Mouse (Mus musculus): ENCODE results near the gene Kalrn.

Kalrn gene

DNA sequence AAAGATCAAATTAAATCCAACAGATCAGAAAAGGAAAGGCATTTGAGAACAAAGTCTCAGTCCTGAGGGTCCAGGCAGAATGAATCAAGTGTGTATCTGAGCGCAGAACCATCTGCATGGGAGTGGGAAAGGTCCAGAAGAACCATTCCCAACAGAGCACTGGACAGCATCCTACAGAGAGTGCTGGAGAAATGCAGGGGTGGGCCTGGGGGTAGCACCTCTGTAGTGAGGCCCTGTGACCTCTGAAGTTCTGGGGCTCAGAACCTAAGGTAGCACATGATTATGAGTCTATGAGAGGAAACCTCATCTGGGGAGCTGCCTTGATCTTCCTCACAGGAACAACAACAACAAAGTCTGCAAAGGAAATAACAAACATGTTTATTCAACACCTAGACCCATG lies 20.6 kb downstream of the Kalrn start:
- DNase-seq (ENCODE audit: low spot score) = no peak

GRCm38 (mm10) chr16:34549470-34549999 lies 23.8 kb downstream of the Kalrn start:
- no peak for DNase-seq (ENCODE audit: low spot score)

DNA sequence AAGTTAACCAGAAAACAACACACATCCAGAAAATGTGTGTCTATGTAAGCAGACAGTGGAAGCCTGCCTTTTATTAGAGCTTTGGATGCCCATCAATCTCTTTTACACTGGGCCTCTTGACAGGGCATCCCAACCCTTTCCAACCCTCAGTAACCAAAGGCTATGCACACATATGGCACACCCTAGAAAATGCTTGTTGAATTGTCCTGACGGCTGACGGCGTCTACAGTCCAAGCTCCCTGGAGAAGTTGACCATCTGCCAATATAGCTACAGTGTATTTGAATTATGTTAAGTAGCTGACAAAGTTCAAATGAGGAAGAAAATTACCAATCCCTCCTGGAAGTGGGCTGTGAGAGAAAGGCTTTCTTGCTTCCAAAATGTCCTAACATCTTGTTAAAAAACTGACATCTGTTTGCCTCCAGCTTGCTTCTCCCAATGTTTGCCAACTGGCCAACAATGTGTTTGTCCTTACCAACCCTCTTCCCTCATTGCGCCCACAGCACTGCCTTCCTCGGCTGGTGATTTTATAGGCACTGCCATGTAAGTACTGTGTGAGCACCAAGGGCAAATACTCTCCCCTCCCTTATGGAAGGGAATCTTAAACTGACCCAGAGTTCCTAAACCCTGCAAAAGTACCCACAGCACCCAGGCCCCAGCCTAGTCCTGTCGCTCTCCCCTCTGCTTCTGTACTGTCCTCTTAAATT lies 26.4 kb downstream of the Kalrn start:
- DNase-seq (ENCODE audit: low spot score) = no peak

GRCm38 (mm10) chr16:34543754-34544153 lies 29.6 kb downstream of the Kalrn start:
- DNase-seq (ENCODE audit: low spot score) = no peak

GRCm38 (mm10) chr16:34542341-34542740 lies 31.0 kb downstream of the Kalrn start:
- DNase-seq (ENCODE audit: low spot score) = no peak

GRCm38 (mm10) chr16:34538679-34539185 lies 34.6 kb downstream of the Kalrn start:
- DNase-seq (ENCODE audit: low spot score) = no peak

- DNase-seq (ENCODE audit: low spot score) = no peak
These were observed 37.0 kb downstream of the Kalrn start for GRCm38 (mm10) chr16:34536300-34536699.

DNA sequence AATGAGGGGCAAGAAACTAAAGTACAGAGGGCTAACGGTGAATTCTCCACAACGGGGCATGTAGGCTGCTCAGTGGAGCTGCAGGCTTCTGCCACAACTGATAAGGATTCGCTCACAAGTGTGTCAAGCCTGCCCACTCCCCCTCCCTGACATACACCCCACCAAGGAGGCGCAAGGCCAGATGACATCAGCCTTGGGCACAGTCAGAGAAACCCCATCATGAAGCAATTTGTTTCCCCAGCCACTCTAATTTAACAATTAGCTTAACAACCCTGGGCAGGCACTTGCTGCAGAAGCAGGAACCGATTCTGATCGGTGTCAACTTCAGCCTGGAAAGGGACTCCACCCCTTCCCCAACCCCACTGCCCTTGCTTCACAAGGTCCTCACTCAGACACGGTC lies 38.2 kb downstream of the Kalrn start:
- no peak for DNase-seq (ENCODE audit: low spot score)

DNA sequence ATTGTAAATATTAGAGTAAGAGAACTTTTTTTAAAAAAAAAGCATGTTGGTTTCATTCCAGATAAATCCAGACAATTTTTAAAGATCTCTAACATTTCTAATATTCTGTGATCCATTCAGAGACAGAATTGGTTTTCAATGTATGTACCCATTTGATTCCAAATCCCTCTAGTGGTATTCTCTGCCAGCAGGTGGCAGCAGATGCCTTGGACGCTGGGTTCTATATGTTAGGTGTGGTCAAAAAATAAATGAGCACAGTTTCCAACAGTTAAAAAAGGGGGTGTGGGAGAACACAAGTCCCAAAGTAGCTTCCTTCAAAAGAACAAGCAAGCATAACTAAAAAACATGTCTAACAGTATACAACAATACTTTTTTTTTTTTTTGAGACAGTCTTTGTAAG lies 41.8 kb downstream of the Kalrn start:
- DNase-seq (ENCODE audit: low spot score) = no peak

- DNase-seq (ENCODE audit: low spot score) = no peak
These were observed 43.3 kb downstream of the Kalrn start for GRCm38 (mm10) chr16:34530029-34530428.

DNA sequence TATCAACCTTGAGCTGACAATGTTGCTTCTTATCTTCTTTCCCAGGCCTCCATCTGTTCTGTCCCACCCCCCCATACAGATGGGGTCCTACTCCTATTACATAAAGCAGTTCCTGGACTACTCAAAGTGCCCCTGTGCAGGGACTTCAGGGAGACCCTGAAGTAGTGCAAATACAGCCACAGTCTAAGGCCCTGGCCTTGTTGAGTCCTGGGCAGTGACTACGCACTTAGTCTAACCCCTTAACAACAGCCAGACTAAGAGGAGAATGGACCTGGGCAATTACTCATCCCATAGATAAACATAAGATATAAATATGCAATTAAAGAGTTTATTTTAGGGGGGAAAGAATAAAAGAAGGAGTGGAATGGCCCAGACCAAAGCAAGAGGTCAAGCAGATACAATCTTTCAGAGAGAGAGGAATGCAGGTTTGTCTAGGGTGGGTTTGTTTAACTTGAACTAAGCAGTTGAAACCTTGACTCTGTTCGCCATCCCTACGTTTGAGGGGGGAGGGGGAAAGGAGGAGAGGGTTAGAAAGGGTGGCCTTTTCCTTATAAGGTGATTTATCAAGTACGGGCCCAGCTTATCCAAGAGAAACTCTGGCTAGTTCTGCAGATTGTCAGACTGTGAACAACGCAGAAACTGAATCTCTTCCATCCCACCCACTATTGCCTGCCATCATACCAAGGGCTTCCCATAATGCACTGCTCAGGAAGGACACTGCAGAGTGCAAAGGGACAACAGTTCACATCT lies 44.9 kb downstream of the Kalrn start:
- DNase-seq (ENCODE audit: low spot score) = no peak

GRCm38 (mm10) chr16:34526378-34526777 lies 47.0 kb downstream of the Kalrn start:
- DNase-seq (ENCODE audit: low spot score) = no peak

DNA sequence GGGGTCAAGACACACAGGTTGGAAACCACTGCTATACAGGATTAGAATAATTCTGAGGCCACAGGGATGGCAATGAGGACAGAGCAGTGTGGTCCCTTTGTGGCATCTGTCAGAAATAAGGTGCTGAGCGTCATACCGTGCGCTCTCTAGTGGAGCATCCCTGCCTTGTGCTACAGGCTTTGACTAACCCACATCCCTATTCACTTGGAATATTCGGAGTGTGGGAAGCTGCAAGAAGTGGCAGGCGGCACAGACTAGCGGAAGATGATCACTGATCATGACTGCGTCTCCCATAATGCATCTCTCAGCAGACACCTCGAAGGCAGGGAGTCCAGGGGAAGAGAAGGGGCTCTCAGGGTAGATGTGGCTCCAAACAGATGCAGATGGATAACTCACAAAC lies 47.5 kb downstream of the Kalrn start:
- DNase-seq (ENCODE audit: low spot score) = peak; percentile 55

DNA sequence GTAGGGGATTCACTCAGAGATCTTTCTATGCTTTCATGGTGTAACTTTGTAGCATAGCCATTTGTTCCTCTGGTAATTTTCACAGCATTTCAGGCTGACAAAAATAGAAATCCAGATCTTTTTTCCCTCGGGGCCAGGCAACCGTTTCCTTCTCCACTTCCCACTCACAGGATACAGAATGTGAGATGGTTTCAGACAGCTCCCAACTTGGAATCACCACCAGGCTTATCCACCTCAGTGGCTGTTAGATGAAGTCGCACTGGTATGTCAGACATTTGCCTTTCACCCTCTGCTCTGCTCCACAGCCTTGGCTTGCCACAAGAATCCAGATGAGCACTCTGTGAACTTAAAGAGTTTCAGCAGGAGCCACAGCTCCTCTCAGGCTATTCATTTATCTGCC lies 48.1 kb downstream of the Kalrn start:
- peak; percentile 47 for DNase-seq (ENCODE audit: low spot score)

DNA sequence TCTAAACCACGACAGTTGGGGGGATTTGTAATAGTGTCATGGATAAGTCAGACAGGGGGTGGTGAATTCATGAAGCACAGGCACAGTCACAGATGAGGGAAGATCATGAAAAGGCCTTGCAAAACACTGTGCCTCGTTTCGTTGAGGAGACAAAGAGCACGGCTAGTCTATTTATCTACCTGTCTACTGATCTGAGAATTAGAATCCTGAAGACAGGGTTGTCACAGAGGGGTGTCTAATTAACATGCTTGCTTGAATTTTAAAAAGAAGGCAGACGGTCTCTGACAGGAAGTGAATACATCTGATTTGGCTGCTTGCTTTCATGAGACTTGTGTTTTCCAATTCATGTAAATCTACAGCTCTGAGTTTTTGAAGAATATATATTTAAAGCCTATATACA lies 52.3 kb downstream of the Kalrn start:
- DNase-seq (ENCODE audit: low spot score) = no peak

GRCm38 (mm10) chr16:34516891-34517398 lies 56.4 kb downstream of the Kalrn start:
- no peak for DNase-seq (ENCODE audit: low spot score)

DNA sequence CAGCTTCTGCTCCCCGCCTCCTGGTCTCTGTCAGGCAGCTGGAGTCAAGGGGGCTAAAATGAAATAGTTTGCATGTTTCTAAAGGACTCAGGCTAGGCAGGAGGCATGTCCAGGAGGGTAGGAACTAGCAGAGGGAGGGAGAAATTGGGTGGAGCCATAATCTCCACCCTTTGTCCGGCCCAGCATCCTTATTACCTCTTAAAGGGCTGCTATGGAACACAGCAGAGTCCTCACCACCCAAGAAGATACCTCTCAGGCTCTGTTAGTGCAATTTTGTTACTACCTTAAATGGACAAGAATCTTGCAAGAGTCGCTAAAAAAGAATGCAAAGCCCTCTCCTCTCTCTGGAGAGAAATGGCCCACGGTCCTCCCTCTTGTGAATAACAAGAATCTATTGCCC lies 57.8 kb downstream of the Kalrn start:
- DNase-seq (ENCODE audit: low spot score) = no peak

GRCm38 (mm10) chr16:34513956-34514593 lies 59.3 kb downstream of the Kalrn start:
- peak; percentile 76 for DNase-seq (ENCODE audit: low spot score)

- no peak for DNase-seq (ENCODE audit: low spot score)
These were observed 61.0 kb downstream of the Kalrn start for GRCm38 (mm10) chr16:34512326-34512725.

DNA sequence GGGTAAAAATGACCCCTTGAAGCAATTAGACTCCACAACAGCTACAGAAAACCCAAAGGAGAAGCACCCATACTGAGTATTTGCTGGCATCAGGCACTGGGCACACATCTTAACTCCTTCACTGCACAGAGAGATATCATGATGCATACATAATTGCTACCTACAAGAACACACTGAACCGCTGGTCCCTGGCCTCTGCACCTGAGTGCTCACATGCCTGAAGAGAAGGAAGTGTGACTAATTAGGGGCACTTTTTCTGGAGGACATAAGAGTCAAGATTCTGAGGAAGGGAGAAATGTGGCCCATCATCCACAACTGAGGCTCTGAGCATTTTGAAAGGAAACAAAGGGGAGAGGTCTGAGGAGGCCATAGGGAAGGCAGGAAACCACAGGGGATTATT lies 65.2 kb downstream of the Kalrn start:
- no peak for DNase-seq (ENCODE audit: low spot score)

DNA sequence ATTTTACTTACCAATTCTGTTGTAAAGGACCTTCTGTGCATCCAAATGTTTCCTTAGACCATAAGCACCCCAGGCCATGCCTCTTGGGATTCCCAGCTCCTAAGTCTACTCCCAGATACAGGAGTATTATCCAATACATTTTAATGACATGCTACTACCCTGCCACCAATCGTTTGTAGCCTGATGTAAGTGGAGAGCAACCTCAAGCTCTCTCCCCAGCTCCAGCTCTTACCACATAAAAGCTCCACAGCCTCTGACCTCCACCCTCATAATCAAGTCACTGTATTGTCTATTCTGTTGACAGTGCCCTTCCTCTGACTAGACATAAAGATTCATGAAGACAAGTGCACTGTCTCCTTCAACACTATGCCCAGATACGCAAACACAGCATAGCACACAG lies 67.3 kb downstream of the Kalrn start:
- no peak for DNase-seq (ENCODE audit: low spot score)

GRCm38 (mm10) chr16:34504250-34504649 lies 69.1 kb downstream of the Kalrn start:
- no peak for DNase-seq (ENCODE audit: low spot score)

- no peak for DNase-seq (ENCODE audit: low spot score)
These were observed 71.2 kb downstream of the Kalrn start for GRCm38 (mm10) chr16:34502110-34502509.
